Mouse (Mus musculus): ENCODE measurements around the gene Bcap31. TPM values are rescaled to one million over a fixed set of nuclear protein-coding genes. Genes with fewer than 3 reads are reported as not detected.

The Bcap31 gene
- polyA plus RNA-seq, 1 experiment from 2014 or later: 244 TPM

DNA sequence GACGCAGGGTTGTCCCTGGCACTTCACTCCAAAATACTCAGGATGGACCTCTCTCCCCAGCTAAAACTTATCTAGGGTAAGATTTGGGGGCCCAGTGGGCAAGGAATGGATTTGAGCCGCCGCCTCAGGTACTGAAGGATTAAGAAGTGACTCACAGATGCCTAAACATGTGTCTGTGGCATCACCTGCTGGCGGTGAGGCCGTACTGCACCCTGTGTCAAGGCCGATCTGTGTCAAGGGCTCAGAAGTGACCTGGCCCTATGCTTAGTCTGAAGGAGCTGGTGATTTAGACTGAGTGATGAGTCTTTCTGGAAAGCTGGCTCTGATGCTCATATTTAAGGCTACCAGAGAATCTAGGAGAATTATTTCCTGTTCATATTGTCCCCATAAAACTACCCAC, 61.8 kb downstream of the Bcap31 start:
- H3K9ac ChIP-seq (ENCODE audit: low read depth, low read length): no peak overlapping the region
- no peaks in the 10 kb centered on the region for H3K27me3 ChIP-seq (replicated peaks; ENCODE audit: control insufficient read depth, insufficient read depth, low read length)
- H3K4me3 ChIP-seq (ENCODE audit: low read depth, low read length): no peak overlapping the region
- ATAC-seq (ENCODE audit: low read depth) (peak; percentile 78), DNase-seq (ENCODE audit: low spot score) (peak; percentile 65)
- H3K9me3 ChIP-seq (ENCODE audit: control insufficient read depth, low read length): no peaks in the 10 kb centered on the region
- 18% methylated on average over 6 of the region's 6 CpGs for WGBS
- no peaks in the 10 kb centered on the region for H3K36me3 ChIP-seq (ENCODE audit: control insufficient read depth, insufficient read depth, low read length)
- H3K4me2 ChIP-seq (ENCODE audit: low read depth, low read length): no peak overlapping the region
- H3K4me1 ChIP-seq (ENCODE audit: control insufficient read depth, insufficient read depth, low read length): no peaks in the 10 kb centered on the region
- no peak overlapping the region for H3K27ac ChIP-seq (replicated peaks; ENCODE audit: low read depth, low read length)

- Histone ChIP-seq H3K4me3 (ENCODE audit: low read depth, low read length) (no peak overlapping the region), H3K27me3 (replicated peaks; ENCODE audit: control insufficient read depth, insufficient read depth, low read length) (no peaks in the 10 kb centered on the region), H3K4me2 (ENCODE audit: low read depth, low read length) (no peak overlapping the region), H3K27ac (replicated peaks; ENCODE audit: low read depth, low read length) (no peak overlapping the region), H3K9ac (ENCODE audit: low read depth, low read length) (no peak overlapping the region), H3K36me3 (ENCODE audit: control insufficient read depth, insufficient read depth, low read length) (no peaks in the 10 kb centered on the region), H3K4me1 (ENCODE audit: control insufficient read depth, insufficient read depth, low read length) (no peaks in the 10 kb centered on the region), H3K9me3 (ENCODE audit: control insufficient read depth, low read length) (no peaks in the 10 kb centered on the region)
- WGBS: 78% methylated on average over 6 of the region's 6 CpGs
- no peak for ATAC-seq (ENCODE audit: low read depth)
- DNase-seq (ENCODE audit: low spot score): no peak
These were observed 62.6 kb downstream of the Bcap31 start for GRCm38 (mm10) chrX:73653392-73653791.

DNA sequence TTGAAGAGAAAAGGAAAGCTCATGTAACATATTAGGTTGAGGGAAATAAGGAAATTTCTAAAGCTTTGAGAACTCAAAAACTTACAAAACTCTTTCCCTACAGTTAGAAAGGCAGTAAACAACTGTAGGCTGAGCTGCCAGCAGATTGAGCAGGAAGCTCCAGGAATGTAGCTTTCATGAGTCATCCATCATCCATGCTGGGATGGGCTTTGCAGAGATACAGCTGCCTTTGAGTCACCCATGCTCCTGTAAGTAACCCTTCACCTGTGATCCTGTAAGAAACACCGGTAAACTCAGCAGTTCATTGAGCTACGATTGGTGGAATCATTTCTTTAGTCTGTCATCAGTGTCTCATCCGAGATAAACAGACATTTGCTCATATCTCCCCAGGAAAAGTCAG, 65.1 kb downstream of the Bcap31 start:
- H3K4me3 ChIP-seq (ENCODE audit: low read depth, low read length): no peak overlapping the region
- H3K4me1 ChIP-seq (ENCODE audit: control insufficient read depth, insufficient read depth, low read length): no peaks in the 10 kb centered on the region
- no peak overlapping the region for H3K9ac ChIP-seq (ENCODE audit: low read depth, low read length)
- no peak for ATAC-seq (ENCODE audit: low read depth)
- no peak overlapping the region for H3K27ac ChIP-seq (replicated peaks; ENCODE audit: low read depth, low read length)
- no peaks in the 10 kb centered on the region for H3K9me3 ChIP-seq (ENCODE audit: control insufficient read depth, low read length)
- no peak overlapping the region for H3K4me2 ChIP-seq (ENCODE audit: low read depth, low read length)
- DNase-seq (ENCODE audit: low spot score): no peak
- H3K36me3 ChIP-seq (ENCODE audit: control insufficient read depth, insufficient read depth, low read length): no peaks in the 10 kb centered on the region
- 80% methylated on average over 3 of the region's 3 CpGs for WGBS
- H3K27me3 ChIP-seq (replicated peaks; ENCODE audit: control insufficient read depth, insufficient read depth, low read length): no peaks in the 10 kb centered on the region

DNA sequence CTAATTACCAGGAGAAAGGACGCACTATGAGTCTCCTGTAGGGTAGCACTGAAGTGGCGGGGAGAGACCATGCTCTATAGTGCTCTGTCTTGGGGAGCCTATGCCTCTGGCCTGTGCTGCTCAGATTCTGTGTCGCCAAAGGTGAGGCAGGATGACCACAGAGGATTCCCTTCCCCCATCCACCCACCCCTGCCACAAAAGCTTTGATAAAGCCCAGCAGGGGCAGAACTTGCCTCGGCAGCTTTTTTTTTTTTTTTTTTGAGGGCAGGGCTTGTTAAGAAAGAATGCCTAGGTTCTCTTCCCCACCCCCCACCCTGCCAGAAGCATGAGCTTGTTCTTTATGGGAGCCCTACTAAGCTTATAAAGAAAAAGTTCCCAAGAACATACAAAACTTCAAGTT, 70.9 kb downstream of the Bcap31 start:
- WGBS: 32% methylated on average over 4 of the region's 4 CpGs
- no peaks in the 10 kb centered on the region for H3K9me3 ChIP-seq (ENCODE audit: control insufficient read depth, low read length)
- no peaks in the 10 kb centered on the region for H3K4me1 ChIP-seq (ENCODE audit: control insufficient read depth, insufficient read depth, low read length)

DNA sequence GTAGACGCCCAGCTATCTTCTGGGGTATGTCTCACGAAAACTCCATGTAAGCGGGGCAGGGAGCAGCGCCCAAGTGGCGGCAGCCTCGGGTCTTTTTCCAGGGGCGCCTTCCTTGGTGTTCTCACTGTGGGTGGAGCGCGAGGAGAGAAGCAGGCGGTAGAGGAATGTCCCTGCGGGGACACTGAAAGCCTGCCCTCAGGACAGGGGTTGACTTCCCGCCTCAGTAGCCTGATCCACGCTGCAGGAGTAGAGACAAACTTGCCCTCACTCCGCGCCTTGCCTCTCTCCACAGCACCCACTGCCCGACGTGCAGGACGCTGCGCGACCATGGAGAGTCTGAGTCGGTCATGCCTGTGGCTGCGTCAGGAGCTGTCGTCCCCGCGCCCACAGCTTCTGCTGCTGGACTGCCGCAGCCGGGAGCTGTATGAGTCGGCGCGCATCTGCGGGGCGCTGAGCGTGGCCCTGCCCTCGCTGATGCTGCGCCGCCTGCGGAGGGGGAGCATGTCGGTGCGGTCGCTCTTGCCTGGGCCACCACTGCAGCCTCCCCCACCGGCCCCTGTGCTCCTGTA, 76.0 kb downstream of the Bcap31 start:
- Histone ChIP-seq H3K9me3 (ENCODE audit: control insufficient read depth, low read length) (no peaks in the 10 kb centered on the region), H3K27me3 (replicated peaks; ENCODE audit: control insufficient read depth, insufficient read depth, low read length) (peaks cover 53% of the 10 kb centered on the region), H3K9ac (ENCODE audit: low read depth, low read length) (peak overlapping the region; percentile 49), H3K4me1 (ENCODE audit: control insufficient read depth, insufficient read depth, low read length) (no peaks in the 10 kb centered on the region), H3K36me3 (ENCODE audit: control insufficient read depth, insufficient read depth, low read length) (no peaks in the 10 kb centered on the region), H3K4me2 (ENCODE audit: low read depth, low read length) (peak overlapping the region; percentile 65), H3K27ac (replicated peaks; ENCODE audit: low read depth, low read length) (no peak overlapping the region), H3K4me3 (ENCODE audit: low read depth, low read length) (peak overlapping the region; percentile 37)
- no peak for DNase-seq (ENCODE audit: low spot score)
- ATAC-seq (ENCODE audit: low read depth): peak; percentile 20; the same call in 1 of the 2 replicates
- WGBS: 13% methylated on average over 22 of the region's 41 CpGs

More for the DNA sequence above, 70.9 kb downstream of the Bcap31 start:
- no peaks in the 10 kb centered on the region for H3K36me3 ChIP-seq (ENCODE audit: control insufficient read depth, insufficient read depth, low read length)
- H3K4me3 ChIP-seq (ENCODE audit: low read depth, low read length): no peak overlapping the region
- no peak overlapping the region for H3K4me2 ChIP-seq (ENCODE audit: low read depth, low read length)
- ATAC-seq (ENCODE audit: low read depth): no peak
- H3K9ac ChIP-seq (ENCODE audit: low read depth, low read length): no peak overlapping the region
- DNase-seq (ENCODE audit: low spot score): no peak
- H3K27me3 ChIP-seq (replicated peaks; ENCODE audit: control insufficient read depth, insufficient read depth, low read length): peaks cover 8% of the 10 kb centered on the region
- H3K27ac ChIP-seq (replicated peaks; ENCODE audit: low read depth, low read length): no peak overlapping the region

DNA sequence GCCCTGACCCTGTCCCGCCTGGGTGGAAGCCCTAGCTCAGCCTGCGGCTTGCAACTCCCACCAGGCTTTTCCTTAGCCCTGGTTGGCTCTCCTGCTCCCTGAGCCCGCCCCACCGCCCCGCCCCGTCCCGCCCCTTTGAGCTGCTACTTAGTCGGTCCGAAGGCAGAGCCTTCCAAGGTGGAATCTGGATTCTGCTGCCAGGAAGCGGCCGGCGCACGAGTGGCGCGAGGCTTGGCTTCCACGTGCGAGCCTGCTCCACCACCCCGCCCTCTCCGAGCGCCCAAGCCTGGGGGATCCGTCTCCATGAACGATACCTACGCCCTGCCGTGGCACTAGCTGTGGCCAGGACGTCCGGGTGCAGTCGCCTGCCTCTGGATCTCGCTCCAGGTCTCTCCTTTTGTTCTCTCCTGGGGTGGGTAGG, 76.7 kb downstream of the Bcap31 start, which contains the start of gene Dusp9:
Gene Dusp9, plus strand, starts transcription at position 165 of the 421 bp plus-strand sequence.
- Histone ChIP-seq H3K36me3 (ENCODE audit: control insufficient read depth, insufficient read depth, low read length) (no peaks in the 10 kb centered on the region), H3K4me2 (ENCODE audit: low read depth, low read length) (peak within 1 kb of the TSS; percentile 65), H3K4me3 (ENCODE audit: low read depth, low read length) (peak within 1 kb of the TSS; percentile 37), H3K27ac (replicated peaks; ENCODE audit: low read depth, low read length) (no peak within 1 kb of the TSS), H3K9ac (ENCODE audit: low read depth, low read length) (peak within 1 kb of the TSS; percentile 49), H3K4me1 (ENCODE audit: control insufficient read depth, insufficient read depth, low read length) (no peaks in the 10 kb centered on the region), H3K27me3 (replicated peaks; ENCODE audit: control insufficient read depth, insufficient read depth, low read length) (peaks cover 54% of the 10 kb centered on the region), H3K9me3 (ENCODE audit: control insufficient read depth, low read length) (no peaks in the 10 kb centered on the region)
- ATAC-seq (ENCODE audit: low read depth): peak; percentile 88
- 18% methylated on average over 21 of the region's 28 CpGs for WGBS
- DNase-seq (ENCODE audit: low spot score): peak; percentile 69

DNA sequence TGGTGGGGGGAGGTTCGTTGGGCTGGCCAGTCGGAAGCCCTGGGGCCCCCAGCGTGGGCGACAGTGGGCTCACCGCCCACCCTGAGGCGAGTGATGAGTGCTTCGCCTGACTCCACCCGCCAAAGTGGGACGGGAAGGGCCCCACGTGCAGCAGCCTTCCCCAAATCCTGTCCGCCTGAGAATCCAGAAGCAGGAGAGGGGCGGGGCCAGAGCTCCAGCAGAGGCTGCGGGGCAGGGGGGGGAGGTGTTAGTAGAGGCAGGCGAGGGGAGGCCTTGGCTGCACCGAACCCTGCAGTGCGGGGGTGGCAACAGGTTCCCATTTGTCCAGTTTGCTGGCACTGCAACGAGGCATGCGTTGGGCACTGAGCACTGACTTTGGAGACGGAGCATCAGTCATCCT, 78.6 kb downstream of the Bcap31 start:
- Histone ChIP-seq H3K4me2 (ENCODE audit: low read depth, low read length) (peak overlapping the region; percentile 65), H3K4me3 (ENCODE audit: low read depth, low read length) (peak overlapping the region; percentile 34), H3K9me3 (ENCODE audit: control insufficient read depth, low read length) (no peaks in the 10 kb centered on the region), H3K27me3 (replicated peaks; ENCODE audit: control insufficient read depth, insufficient read depth, low read length) (peaks cover 54% of the 10 kb centered on the region), H3K9ac (ENCODE audit: low read depth, low read length) (peak overlapping the region; percentile 42), H3K4me1 (ENCODE audit: control insufficient read depth, insufficient read depth, low read length) (no peaks in the 10 kb centered on the region), H3K36me3 (ENCODE audit: control insufficient read depth, insufficient read depth, low read length) (no peaks in the 10 kb centered on the region), H3K27ac (replicated peaks; ENCODE audit: low read depth, low read length) (no peak overlapping the region)
- WGBS: 27% methylated on average over 16 of the region's 19 CpGs
- DNase-seq (ENCODE audit: low spot score) (peak; percentile 29), ATAC-seq (ENCODE audit: low read depth) (no peak)

Other genes starting within 250 kb of the Bcap31 start
- gene Bgn, start 232.6 kb downstream of the Bcap31 start, polyA plus RNA-seq (2014; fragmentation: Nextera tagmentation; extraction: Ambion mirVana): 263 and 311 TPM in 2 replicates
- 0.80 and 1.3 TPM in 2 replicates for gene Atp2b3, start 213.1 kb downstream of the Bcap31 start, polyA plus RNA-seq (2014; fragmentation: Nextera tagmentation; extraction: Ambion mirVana)
- 1.6 and 2.2 TPM in 2 replicates for gene Dusp9, start 76.8 kb downstream of the Bcap31 start, polyA plus RNA-seq (2014; fragmentation: Nextera tagmentation; extraction: Ambion mirVana)
- gene Pnck, start 56.1 kb downstream of the Bcap31 start, polyA plus RNA-seq (2014; fragmentation: Nextera tagmentation; extraction: Ambion mirVana): 16.6 and 19.9 TPM in 2 replicates
- 8.8 and 10.1 TPM in 2 replicates for gene Slc6a8, start 43.0 kb downstream of the Bcap31 start, polyA plus RNA-seq (2014; fragmentation: Nextera tagmentation; extraction: Ambion mirVana)
- gene Abcd1, start 422 bp upstream of the Bcap31 start, polyA plus RNA-seq (2014; fragmentation: Nextera tagmentation; extraction: Ambion mirVana): 14.7 and 15.7 TPM in 2 replicates
- 0.90 and 1.1 TPM in 2 replicates for gene Plxnb3, start 40.9 kb upstream of the Bcap31 start, polyA plus RNA-seq (2014; fragmentation: Nextera tagmentation; extraction: Ambion mirVana)
- 54.6 and 63.2 TPM in 2 replicates for gene Srpk3, start 58.2 kb upstream of the Bcap31 start, polyA plus RNA-seq (2014; fragmentation: Nextera tagmentation; extraction: Ambion mirVana)
- gene Idh3g, start 70.7 kb upstream of the Bcap31 start, polyA plus RNA-seq (2014; fragmentation: Nextera tagmentation; extraction: Ambion mirVana): 193 and 211 TPM in 2 replicates
- 259 and 277 TPM in 2 replicates for gene Ssr4, start 70.9 kb upstream of the Bcap31 start, polyA plus RNA-seq (2014; fragmentation: Nextera tagmentation; extraction: Ambion mirVana)
- gene Pdzd4, start 108.8 kb upstream of the Bcap31 start, polyA plus RNA-seq (2014; fragmentation: Nextera tagmentation; extraction: Ambion mirVana): 1.1 and 1.8 TPM in 2 replicates
- gene Avpr2, start 175.9 kb upstream of the Bcap31 start, polyA plus RNA-seq (2014; fragmentation: Nextera tagmentation; extraction: Ambion mirVana): 0.14 TPM in 1 of 2 replicates, not detected in the other
- gene L1cam, start 179.9 kb upstream of the Bcap31 start, polyA plus RNA-seq (2014; fragmentation: Nextera tagmentation; extraction: Ambion mirVana): 9.7 and 10.2 TPM in 2 replicates
- 2.3 and 4.5 TPM in 2 replicates for gene Arhgap4, start 205.7 kb upstream of the Bcap31 start, polyA plus RNA-seq (2014; fragmentation: Nextera tagmentation; extraction: Ambion mirVana)
- gene Naa10, start 205.8 kb upstream of the Bcap31 start, polyA plus RNA-seq (2014; fragmentation: Nextera tagmentation; extraction: Ambion mirVana): 102 and 110 TPM in 2 replicates
- 36.1 and 38.1 TPM in 2 replicates for gene Renbp, start 214.7 kb upstream of the Bcap31 start, polyA plus RNA-seq (2014; fragmentation: Nextera tagmentation; extraction: Ambion mirVana)